Mouse (Mus musculus) embryonic facial prominence, embryonic 10.5 days (tissue): Measurements from ENCODE around the gene Prdm10. TPM values are rescaled to one million over a fixed set of nuclear protein-coding genes. Genes with fewer than 3 reads are reported as not detected.

Experiments
- DNase-seq: peaks from one replicate; pipeline ENCODE4 v3.0.0-alpha.2; 2017; ENCODE audit warnings: low spot score
- H3K27ac ChIP-seq: fragments of 300-500 bp; sonication (generic); replicated peaks from 2 replicates; pipeline ENCODE4 v1.5.1; 2016; ENCODE audit warnings: mild to moderate bottlenecking
- H3K27me3 ChIP-seq: fragments of 300-500 bp; sonication (generic); replicated peaks from 2 replicates; pipeline ENCODE4 v1.6.1; 2016; ENCODE audit warnings: low read depth, mild to moderate bottlenecking; ENCODE audit not compliant: poor library complexity, severe bottlenecking
- H3K36me3 ChIP-seq: fragments of 300-500 bp; sonication (generic); replicated peaks from 2 replicates; pipeline ENCODE4 v1.6.1; 2016; ENCODE audit warnings: mild to moderate bottlenecking, moderate library complexity
- H3K4me1 ChIP-seq: fragments of 300-500 bp; sonication (generic); 2 replicates; pipeline ENCODE4 v1.6.1; 2016
- H3K4me3 ChIP-seq: fragments of 300-500 bp; sonication (generic); 2 replicates; pipeline ENCODE4 v1.5.1; 2016; ENCODE audit warnings: mild to moderate bottlenecking, moderate library complexity
- H3K9me3 ChIP-seq: fragments of 300-500 bp; sonication (generic); 2 replicates; pipeline ENCODE4 v1.6.1; 2016; ENCODE audit warnings: mild to moderate bottlenecking
- WGBS: fragments of 180-500 bp; shearing (Covaris S2); methylation state at CpG from one replicate; pipeline ENCODE4 v1.1.7; 2016; 5-methylcytosine and 5-hydroxymethylcytosine counted together
- polyA plus RNA-seq: library from polyadenylated mRNA; unstranded; fragments of >200 nt; fragmentation: Nextera tagmentation; extraction: Ambion mirVana; gene quantifications from 2 replicates; pipeline ENCODE4 v1.2.1, GENCODE M21; 2016

Gene Prdm10
- polyA plus RNA-seq, 1 experiment from 2014 or later, result 8.3 TPM

DNA sequence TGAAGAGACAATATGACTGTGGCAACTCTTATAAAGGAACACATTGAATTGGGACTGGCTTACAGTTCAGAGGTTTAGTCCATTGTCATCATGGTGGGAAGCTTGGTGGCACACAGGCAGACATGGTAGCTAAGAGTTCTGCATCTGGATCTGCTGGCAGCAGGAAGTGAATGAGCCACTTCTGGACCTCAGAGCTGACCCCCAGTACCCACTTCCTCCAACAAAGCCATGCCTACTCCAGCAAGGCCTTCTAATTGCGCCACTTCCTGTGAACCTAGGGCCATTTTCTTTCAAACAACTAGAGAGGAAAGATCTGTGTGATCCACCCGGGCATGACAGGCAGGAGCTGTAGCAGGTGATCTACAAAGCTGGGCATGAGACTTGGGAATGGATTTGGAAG, 72.4 kb downstream of the Prdm10 start:
- Histone ChIP-seq H3K27me3 (no peaks in the 10 kb centered on the region), H3K36me3 (peaks cover 49% of the 10 kb centered on the region), H3K4me3 (no peak overlapping the region), H3K4me1 (no peaks in the 10 kb centered on the region), H3K9me3 (no peaks in the 10 kb centered on the region), H3K27ac (no peak overlapping the region)
- DNase-seq, result no peak
- 82% methylated on average over 2 of the region's 2 CpGs for WGBS

DNA sequence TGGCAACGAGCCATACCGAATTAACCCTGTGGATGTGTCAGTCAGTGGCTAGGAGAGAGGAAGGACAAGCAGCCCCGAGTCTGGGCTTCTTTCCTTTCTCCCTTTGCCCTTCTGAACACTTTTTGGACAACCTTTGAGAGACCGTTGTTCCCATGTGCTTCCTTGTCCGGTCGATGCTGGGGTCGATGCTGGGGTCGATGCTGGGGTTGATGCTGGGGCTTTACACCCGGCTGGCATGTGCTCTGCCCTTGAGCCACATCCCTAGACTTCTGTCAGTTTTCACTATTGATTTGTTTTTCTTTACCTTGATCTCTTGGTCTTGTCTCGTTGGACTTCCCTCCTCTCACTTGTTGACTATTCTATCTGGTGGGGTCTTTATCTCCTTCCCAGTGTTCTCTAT, 73.2 kb downstream of the Prdm10 start:
- peaks cover 57% of the 10 kb centered on the region for H3K36me3 ChIP-seq
- no peak for DNase-seq
- WGBS, result 89% methylated on average over 10 of the region's 10 CpGs

DNA sequence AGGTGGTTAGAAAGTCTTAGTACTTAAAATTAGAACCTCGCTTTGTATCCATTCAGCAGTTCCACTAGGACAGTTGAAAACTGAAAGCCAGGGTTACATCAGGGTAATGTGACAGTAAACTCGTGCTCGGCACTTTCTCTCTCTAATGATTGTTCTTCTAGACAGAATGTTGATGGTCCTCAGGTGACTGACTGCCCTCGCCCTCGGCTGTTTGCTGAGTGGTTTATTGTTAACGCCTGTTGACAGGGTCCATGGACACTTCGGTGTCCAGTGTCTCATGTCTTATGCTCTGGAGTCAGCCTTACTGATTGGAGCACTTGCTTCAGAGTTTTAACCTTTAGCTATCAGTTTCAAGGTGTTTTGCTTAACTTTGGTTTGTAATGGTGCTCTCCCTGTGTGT, 73.7 kb downstream of the Prdm10 start:
- WGBS, result 89% methylated on average over 7 of the region's 7 CpGs
- Histone ChIP-seq H3K36me3 (peaks cover 59% of the 10 kb centered on the region), H3K27me3 (no peaks in the 10 kb centered on the region)

More for the DNA sequence above, 73.2 kb downstream of the Prdm10 start:
- H3K9me3 ChIP-seq, result no peaks in the 10 kb centered on the region
- no peaks in the 10 kb centered on the region for H3K4me1 ChIP-seq
- no peak overlapping the region for H3K4me3 ChIP-seq
- no peaks in the 10 kb centered on the region for H3K27me3 ChIP-seq
- no peak overlapping the region for H3K27ac ChIP-seq

DNA sequence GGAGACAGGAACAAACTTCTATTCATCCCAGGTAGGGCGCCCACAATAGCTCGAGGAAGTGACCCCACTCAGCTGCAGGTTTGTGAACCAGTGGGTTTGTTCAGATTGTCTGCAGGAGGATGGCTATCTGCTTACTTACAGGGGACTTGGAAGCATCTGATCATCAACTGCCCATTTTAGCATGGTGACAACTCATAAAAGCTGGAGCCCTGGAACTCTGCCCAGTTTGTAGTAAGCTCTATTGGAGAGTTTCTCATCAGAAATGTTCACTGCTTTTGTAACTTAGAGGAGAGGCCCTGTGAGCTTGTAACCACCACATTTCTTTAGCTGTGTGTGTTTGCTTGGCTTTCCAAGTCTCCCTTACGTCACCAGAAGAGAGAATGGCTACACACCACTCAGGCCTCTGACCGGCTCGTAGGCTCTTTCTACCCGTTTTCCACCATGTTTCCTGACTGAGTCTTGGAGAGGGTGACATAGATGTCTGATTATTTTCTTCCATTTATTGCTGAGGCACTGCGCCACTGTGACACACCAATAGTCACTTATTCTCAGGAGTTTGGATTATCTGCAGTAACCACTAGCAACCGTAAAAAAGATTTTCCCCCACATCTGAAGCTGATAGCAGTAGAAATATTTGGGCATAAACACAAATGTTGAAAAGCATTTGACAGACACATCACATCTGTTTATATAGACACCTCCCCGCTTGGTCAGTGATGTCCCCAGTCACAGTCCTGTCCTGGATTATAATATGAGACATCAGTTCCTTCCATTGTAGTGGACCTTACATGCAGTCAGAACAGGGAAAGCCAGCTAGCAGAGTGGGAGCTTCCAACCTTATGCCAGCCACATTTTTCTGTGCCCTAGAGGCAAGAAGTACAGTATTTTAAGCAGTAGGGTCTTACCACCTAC, 83.6 kb downstream of the Prdm10 start:
- no peaks in the 10 kb centered on the region for H3K4me1 ChIP-seq
- no peak for DNase-seq
- H3K27me3 ChIP-seq, result no peaks in the 10 kb centered on the region
- 91% methylated on average over 9 of the region's 9 CpGs for WGBS
- H3K36me3 ChIP-seq, result peaks cover 49% of the 10 kb centered on the region
- no peak overlapping the region for H3K27ac ChIP-seq
- H3K9me3 ChIP-seq, result no peaks in the 10 kb centered on the region
- H3K4me3 ChIP-seq, result no peak overlapping the region

More for the DNA sequence above, 73.7 kb downstream of the Prdm10 start:
- Histone ChIP-seq H3K4me1 (no peaks in the 10 kb centered on the region), H3K27ac (no peak overlapping the region), H3K4me3 (no peak overlapping the region), H3K9me3 (no peaks in the 10 kb centered on the region)
- DNase-seq, result no peak

DNA sequence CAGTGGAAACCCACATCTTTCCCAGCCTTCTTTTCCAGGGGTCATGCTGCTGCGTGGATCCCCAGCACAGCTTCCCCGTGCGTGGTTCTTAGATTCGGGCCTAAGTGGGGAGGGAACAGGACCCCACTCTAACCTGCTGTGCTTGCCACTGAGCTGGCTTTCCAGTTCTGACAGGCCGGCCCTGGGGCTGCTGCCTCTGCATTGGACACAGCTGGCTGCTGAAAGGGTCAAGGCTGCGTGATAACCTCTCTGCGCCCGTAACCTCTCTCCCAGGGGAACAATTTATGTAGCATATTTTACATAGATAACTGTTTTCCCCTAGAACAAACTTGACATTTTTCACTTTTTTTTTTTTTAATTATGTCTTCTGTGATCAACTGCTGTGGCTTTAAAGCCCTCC, 84.7 kb downstream of the Prdm10 start:
- Histone ChIP-seq H3K4me1 (no peaks in the 10 kb centered on the region), H3K36me3 (peaks cover 40% of the 10 kb centered on the region), H3K9me3 (no peaks in the 10 kb centered on the region), H3K27me3 (no peaks in the 10 kb centered on the region), H3K4me3 (no peak overlapping the region), H3K27ac (no peak overlapping the region)
- DNase-seq, result no peak
- WGBS, result 80% methylated on average over 8 of the region's 8 CpGs

DNA sequence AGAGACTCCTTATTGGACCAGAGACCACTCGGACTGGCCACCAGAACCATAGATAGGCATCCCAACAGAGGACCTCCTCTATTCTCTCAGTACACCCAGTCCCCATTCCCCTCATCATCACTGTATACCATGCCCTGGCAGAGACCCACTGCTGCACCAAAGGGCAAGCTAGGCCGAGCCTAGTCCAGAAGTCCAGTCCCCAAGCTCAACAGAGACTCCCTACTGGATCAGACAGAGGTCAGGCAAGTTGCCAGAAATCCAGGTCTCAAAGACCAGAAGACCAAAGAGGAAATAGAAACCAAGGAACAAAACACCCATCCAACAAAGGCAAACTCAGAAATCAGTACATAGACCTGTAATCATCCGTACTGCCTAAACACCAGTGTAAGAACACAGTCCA, 91.4 kb downstream of the Prdm10 start:
- H3K27ac ChIP-seq, result no peak overlapping the region
- 93% methylated on average over 3 of the region's 3 CpGs for WGBS
- DNase-seq, result no peak
- no peaks in the 10 kb centered on the region for H3K4me1 ChIP-seq
- H3K36me3 ChIP-seq, result peaks cover 49% of the 10 kb centered on the region
- H3K4me3 ChIP-seq, result no peak overlapping the region
- H3K27me3 ChIP-seq, result no peaks in the 10 kb centered on the region
- peaks cover 12% of the 10 kb centered on the region; the same call in 1 of the 2 replicates for H3K9me3 ChIP-seq

DNA sequence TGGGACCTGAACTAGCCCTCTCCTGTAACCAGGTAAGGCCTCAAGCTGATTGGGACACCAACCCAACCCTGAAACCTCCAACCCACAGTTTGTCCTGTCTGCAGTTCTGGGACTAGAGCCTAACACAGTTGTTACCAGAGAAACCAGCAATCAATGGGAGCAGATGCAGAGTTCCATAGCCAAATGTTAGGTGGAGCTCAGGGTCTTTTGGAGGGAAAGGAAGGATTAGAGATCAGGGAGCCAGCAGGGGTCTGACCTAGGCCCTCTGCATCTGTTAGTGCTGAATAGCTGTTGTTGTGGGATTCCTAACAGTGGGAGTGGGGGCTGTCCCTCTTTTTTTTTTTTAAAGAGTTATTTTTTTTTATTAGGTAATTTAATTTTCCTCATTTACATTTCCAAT, 96.3 kb downstream of the Prdm10 start:
- H3K27me3 ChIP-seq, result no peaks in the 10 kb centered on the region
- peaks cover 12% of the 10 kb centered on the region; the same call in 1 of the 2 replicates for H3K9me3 ChIP-seq
- no peaks in the 10 kb centered on the region for H3K4me1 ChIP-seq
- H3K4me3 ChIP-seq, result no peak overlapping the region
- H3K36me3 ChIP-seq, result peaks cover 44% of the 10 kb centered on the region
- DNase-seq, result no peak
- H3K27ac ChIP-seq, result no peak overlapping the region

DNA sequence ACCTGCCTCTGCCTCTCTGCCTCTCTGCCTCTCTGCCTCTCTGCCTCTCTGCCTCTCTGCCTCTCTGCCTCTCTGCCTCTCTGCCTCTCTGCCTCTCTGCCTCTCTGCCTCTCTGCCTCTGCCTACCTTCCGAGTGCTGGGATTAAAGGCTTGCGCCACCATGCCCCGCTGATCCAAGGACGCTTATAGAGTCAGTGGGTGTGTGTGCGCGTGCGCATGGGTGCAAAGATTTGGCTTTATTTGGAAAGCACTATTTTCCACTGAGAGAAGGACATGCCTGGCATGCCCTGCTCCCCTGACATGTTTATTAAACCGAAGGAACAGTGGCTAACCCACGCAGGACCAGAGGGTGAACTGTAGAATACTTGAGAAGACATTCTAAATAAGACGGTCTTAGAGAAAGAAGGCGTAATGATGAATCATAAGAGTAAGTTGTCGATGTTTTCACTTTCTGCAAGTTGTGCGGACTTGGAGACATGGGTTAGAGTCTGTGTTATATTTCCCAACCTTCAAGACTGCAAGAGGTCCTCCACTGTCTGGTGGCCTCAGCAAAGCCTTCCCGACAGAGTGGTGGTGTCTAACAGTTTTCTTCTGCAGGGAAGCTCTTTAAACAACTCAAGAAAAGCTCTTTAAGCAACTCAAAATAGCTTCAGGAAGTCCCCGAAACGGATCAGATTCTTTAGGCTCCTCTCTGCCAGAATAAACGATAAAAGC, 104.6 kb downstream of the Prdm10 start:
- DNase-seq, result no peak
- peaks cover 16% of the 10 kb centered on the region for H3K36me3 ChIP-seq
- H3K4me3 ChIP-seq, result peak overlapping the region; percentile 98
- H3K27ac ChIP-seq, result no peak overlapping the region
- peaks cover 18% of the 10 kb centered on the region for H3K4me1 ChIP-seq
- no peaks in the 10 kb centered on the region for H3K27me3 ChIP-seq
- H3K9me3 ChIP-seq, result no peaks in the 10 kb centered on the region
- 86% methylated on average over 17 of the region's 17 CpGs for WGBS

DNA sequence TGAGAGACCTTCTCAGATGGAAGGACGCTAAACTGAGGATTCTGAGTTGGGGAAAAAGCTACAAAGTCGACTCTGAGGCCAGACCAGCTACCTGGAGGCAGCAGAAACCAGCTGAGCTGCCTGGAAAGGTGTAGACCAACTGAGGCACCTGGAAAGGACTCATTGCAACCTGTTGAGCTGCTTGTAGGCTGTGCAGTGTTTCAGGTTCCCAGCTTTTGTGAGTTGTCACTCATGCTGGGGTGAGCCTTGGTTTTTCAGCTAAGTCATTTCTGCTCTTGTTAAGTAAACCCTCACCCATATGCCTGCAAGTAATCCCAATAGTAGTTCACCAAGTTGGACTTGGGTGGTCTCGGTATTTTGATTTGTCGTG, 105.1 kb downstream of the Prdm10 start:
- H3K27me3 ChIP-seq, result no peaks in the 10 kb centered on the region
- peaks cover 18% of the 10 kb centered on the region for H3K4me1 ChIP-seq
- H3K27ac ChIP-seq, result peak overlapping the region; percentile 92
- H3K4me3 ChIP-seq, result peak overlapping the region; percentile 98
- WGBS, result 26% methylated on average over 4 of the region's 4 CpGs
- DNase-seq, result no peak
- H3K36me3 ChIP-seq, result peaks cover 22% of the 10 kb centered on the region
- no peaks in the 10 kb centered on the region for H3K9me3 ChIP-seq

DNA sequence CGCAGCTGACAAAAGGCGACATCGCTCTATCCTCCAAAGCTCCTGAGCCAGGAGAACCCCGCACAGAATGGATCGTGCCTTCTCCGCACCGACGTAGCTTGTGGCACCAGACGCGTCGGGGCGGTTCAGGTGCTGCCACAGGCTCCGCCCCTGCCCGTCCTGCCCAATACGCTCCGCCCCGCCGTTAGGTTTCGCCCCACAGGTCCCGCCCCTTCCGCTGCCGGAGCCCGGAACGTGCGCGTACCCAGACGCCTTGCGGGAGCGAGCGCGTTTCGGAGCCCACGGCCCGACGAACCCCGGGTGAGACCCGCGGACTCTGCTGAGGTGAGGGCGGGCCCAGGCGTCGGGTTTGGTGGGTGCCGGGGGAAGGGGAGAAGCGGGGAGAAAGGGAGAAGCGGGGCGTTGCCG, 105.6 kb downstream of the Prdm10 start, which contains the start of gene Nfrkb:
Nfrkb (plus strand) TSS at position 246 of the 408 bp plus-strand sequence.
- Histone ChIP-seq H3K36me3 (peaks cover 26% of the 10 kb centered on the region), H3K4me1 (peaks cover 18% of the 10 kb centered on the region), H3K27me3 (no peaks in the 10 kb centered on the region), H3K27ac (peak within 1 kb of the TSS; percentile 92), H3K4me3 (peak within 1 kb of the TSS; percentile 98), H3K9me3 (no peaks in the 10 kb centered on the region)
- under 1% methylated on average over 45 of the region's 46 CpGs for WGBS
- DNase-seq, result peak; percentile 97

DNA sequence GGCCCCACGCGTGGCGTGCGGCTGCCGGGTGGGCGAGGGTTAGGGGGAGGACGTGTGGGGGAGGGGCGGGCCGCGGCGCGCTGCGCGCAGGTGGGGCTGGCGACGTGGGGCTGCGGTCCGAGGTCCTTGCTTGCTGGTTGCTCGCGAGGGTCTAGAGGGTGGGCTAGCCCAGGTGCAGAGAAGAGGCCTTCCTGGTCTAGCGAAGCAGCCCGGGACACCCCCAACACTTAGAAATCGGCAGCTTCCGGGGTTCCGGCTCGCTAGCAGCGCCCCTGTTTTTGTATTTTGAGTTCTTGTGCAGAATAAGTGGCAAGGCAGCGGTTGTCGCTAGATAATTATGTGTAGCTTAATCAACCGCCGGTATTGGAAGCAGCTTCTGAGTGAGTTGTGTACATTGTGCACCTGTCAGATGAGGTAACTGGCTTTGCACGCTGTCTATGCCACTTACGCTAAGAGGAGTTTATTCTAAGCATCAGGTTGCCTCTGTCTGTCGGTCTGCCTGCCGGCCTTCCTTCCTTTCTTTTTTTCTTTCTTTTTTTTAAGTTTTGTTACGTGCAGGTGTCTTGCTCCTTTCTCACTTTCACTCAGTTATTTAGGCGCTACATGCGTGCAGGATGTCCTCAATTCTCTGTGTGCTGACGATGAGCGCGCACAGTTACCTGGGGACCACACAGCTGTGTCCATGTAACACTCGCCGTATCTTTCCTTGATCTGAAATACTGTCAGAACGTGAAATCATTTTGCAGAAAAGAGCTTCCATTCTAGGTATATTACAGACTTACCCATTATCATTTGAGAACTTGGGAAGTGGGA, 106.2 kb downstream of the Prdm10 start:
- Histone ChIP-seq H3K36me3 (peaks cover 33% of the 10 kb centered on the region), H3K27me3 (no peaks in the 10 kb centered on the region), H3K4me1 (peaks cover 18% of the 10 kb centered on the region), H3K9me3 (no peaks in the 10 kb centered on the region), H3K4me3 (peak overlapping the region; percentile 98), H3K27ac (peak overlapping the region; percentile 92)
- WGBS, result 12% methylated on average over 44 of the region's 44 CpGs
- no peak for DNase-seq

DNA sequence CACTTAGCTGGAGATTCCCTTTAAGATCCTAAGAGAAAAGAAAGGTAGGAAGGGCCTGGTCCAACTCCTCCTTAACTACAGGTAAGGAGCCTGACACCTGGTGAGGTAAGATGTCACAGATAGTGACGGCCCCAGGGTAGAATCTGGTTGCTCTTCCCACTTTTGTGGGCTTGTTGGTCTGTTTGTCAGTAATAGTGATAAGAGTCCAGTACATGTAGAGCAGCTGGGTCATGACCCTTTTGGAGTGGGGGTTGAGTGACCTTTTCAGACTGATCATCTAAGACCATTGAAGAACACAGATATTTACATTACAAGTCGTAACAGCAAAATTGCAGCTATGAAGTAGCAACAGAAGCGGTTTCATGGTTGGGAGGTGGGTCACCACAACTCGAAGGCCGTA, 106.9 kb downstream of the Prdm10 start:
- Histone ChIP-seq H3K9me3 (no peaks in the 10 kb centered on the region), H3K4me3 (peak overlapping the region; percentile 98), H3K27me3 (no peaks in the 10 kb centered on the region), H3K36me3 (peaks cover 39% of the 10 kb centered on the region), H3K27ac (no peak overlapping the region), H3K4me1 (peaks cover 18% of the 10 kb centered on the region)
- no peak for DNase-seq
- WGBS, result 87% methylated on average over 5 of the region's 5 CpGs
